Mouse (Mus musculus) layer of hippocampus, adult 2 months (tissue): Measurements from ENCODE around the gene Serpina12. TPM values are rescaled to one million over a fixed set of nuclear protein-coding genes. Genes with fewer than 3 reads are reported as not detected.

ENCODE experiments used
- DNase-seq, 2 experiments: peaks; one replicate each; pipeline ENCODE4 v3.0.0; 2022; ENCODE audit warnings: low spot score in 2 of 2
- H3K27ac ChIP-seq: fragments of 200-600 bp; 2 replicates; pipeline ENCODE4 v1.8.1; 2022
- H3K4me3 ChIP-seq: fragments of 200-600 bp; 2 replicates; pipeline ENCODE4 v1.8.1; 2022; ENCODE audit warnings: mild to moderate bottlenecking
- CTCF ChIP-seq: fragments of 200-600 bp; conservative IDR thresholded peaks from 2 replicates; pipeline ENCODE4 v1.8.1; 2022; ENCODE audit warnings: antibody characterized with exemption, mild to moderate bottlenecking, moderate library complexity
- total RNA-seq, 2 experiments: library from RNA; stranded (reverse); gene quantifications; 2 replicates each; pipeline ENCODE4 v1.2.3; 2021

Gene Serpina12
- total RNA-seq, 2 experiments from 2014 or later, result 0.13 TPM; not detected in 1

DNA sequence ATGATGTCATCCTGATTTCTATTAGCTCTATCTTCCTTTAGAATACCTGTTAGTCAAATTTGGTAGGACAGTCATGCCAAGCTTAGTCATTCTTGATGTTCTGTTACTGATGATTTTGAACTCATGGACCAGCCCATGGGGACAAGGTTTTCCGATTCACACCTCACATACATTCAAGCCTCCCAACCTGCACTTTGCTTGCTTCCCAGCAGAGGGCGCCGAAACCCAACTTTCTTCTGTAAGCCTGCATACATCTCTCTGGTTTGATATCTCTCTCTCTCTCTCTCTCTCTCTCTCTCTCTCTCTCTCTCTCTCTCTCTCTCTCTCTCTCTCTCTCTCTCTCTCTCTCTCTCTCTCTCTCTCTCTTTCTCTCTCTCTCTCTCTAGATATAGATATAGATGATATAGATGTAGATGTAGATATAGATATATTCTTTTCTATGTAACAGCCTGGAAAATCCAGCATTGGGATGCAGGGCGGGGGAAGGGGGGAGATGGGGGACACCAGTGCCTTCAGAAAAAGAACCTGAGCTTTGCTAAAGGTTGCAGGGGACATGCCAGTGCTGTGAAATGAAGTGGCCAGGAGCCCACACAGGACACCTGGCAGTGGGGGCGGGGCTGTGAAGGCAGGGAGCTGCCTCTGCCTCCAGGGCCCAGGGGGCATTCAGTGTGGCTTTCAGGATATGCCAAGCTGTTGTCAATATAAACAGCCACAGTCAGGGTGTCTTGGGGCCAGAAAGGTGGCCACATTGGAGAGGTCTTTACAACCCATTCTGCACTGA lies 48.8 kb downstream of the Serpina12 start:
- H3K4me3 ChIP-seq, result no peak overlapping the region
- peak; percentile 78 for TF ChIP-seq CTCF
- H3K27ac ChIP-seq, result no peak overlapping the region
- DNase-seq, result peak; percentile 76 to 81

GRCm38 (mm10) chr12:103992945-103993344 lies 51.3 kb downstream of the Serpina12 start:
- peak; percentile 36 to 45 for DNase-seq
- TF ChIP-seq CTCF, result no peak
- no peak overlapping the region for H3K4me3 ChIP-seq
- H3K27ac ChIP-seq, result no peak overlapping the region; the same call in 1 of the 2 replicates

- TF ChIP-seq CTCF, result no peak
- no peak for DNase-seq
- Histone ChIP-seq H3K27ac (no peak within 1 kb of the TSS), H3K4me3 (no peak within 1 kb of the TSS)
Observed at GRCm38 (mm10) chr12:103989857-103990256, 54.4 kb downstream of the Serpina12 start, which contains the start of gene Serpina11. Gene Serpina11, minus strand, starts transcription at chr12:103989957.

DNA sequence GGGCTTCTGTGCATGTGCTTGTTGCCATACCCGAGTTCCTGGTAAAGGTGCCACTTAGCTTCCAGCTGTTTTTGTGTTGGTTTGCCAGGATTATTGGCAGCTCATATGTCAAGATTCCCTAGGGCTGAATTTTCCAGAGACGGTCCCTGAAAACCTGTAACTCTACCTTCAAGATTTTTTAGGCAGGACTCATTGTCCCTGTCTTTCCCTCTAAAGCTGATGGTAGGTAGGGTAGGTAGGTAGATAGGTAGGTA lies 54.8 kb downstream of the Serpina12 start:
- no peak overlapping the region for H3K27ac ChIP-seq
- no peak overlapping the region for H3K4me3 ChIP-seq
- no peak for DNase-seq
- TF ChIP-seq CTCF, result no peak

- Histone ChIP-seq H3K27ac (no peak overlapping the region), H3K4me3 (no peak overlapping the region)
- DNase-seq, result no peak
- TF ChIP-seq CTCF, result 0 out of 2 replicates have a peak, but pooled peaks have one; percentile 6
Observed at GRCm38 (mm10) chr12:103988754-103989513, 55.3 kb downstream of the Serpina12 start.

DNA sequence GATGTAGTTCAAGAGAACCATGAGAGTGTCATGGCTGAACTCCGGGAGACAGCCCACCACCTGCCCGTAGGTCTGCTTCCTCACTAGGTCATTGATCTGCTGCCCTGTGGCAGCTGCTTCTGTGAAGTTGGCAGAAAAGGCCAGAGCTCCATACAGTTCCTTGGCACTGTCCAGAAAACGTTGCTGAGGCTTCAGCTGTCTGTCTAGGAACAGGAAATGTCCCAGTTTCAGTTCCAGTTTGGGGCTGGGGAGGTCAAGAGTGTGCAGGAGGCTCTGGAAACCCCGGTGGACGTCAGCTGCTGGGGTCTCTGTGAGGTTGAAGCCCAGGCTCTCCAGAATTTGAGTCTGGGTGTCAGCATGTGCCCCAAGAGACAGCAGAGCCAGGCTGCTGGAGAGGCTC lies 58.4 kb downstream of the Serpina12 start:
- no peak for DNase-seq
- Histone ChIP-seq H3K27ac (no peak overlapping the region), H3K4me3 (no peak overlapping the region)
- no peak for TF ChIP-seq CTCF

DNA sequence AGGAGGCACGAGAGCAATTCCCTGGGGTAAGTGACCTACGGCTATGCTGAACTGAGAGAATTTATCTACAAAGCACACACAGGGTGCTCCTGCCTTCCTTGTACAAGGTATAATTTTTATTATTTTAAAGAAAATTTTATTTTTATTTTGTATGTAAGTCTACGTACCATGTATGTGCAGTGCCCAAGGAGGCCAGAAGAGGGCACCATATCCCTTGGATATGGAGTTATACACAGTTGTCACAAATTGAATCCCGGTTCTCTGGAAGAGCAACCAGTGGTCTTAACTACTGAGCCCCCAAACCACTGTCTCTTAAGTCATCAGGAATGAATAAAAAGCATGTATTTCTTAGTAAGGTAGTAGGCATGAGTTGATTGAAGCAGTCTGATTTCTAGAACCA lies 59.3 kb downstream of the Serpina12 start:
- Histone ChIP-seq H3K4me3 (no peak overlapping the region), H3K27ac (no peak overlapping the region)
- peak; percentile 91 for TF ChIP-seq CTCF
- DNase-seq, result peak in 1 of 2 experiments; percentile 78

- Histone ChIP-seq H3K4me3 (no peak overlapping the region), H3K27ac (peak overlapping the region; percentile 92)
- peak in 1 of 2 experiments; percentile 67 for DNase-seq
- TF ChIP-seq CTCF, result no peak
Observed at GRCm38 (mm10) chr12:103981646-103982360, 62.4 kb downstream of the Serpina12 start.

Other genes starting within 250 kb of the Serpina12 start
- not detected for gene Serpina1b, start 214.1 kb downstream of the Serpina12 start, total RNA-seq
- not detected for gene Serpina1a, start 180.9 kb downstream of the Serpina12 start, total RNA-seq
- not detected for gene Serpina1c, start 139.6 kb downstream of the Serpina12 start, total RNA-seq
- gene Serpina1e, start 85.5 kb downstream of the Serpina12 start, total RNA-seq, result not detected
- gene Serpina11, start 54.5 kb downstream of the Serpina12 start, total RNA-seq, result not detected
- gene Serpina9, start 30.7 kb downstream of the Serpina12 start, total RNA-seq, result not detected
- not detected for gene Serpina5, start 56.7 kb upstream of the Serpina12 start, total RNA-seq
- gene Serpina3a, start 68.3 kb upstream of the Serpina12 start, total RNA-seq, result not detected
- gene Serpina3b, start 83.6 kb upstream of the Serpina12 start, total RNA-seq, result not detected
- gene Serpina3c, start 109.4 kb upstream of the Serpina12 start, total RNA-seq, result under 1 TPM; 0.23 to 0.37 TPM
- gene Serpina3f, start 170.1 kb upstream of the Serpina12 start, total RNA-seq, result not detected
- gene Serpina3g, start 191.8 kb upstream of the Serpina12 start, total RNA-seq, result 1 to 10 TPM; 1.1 to 1.4 TPM
- gene Serpina3i, start 218.7 kb upstream of the Serpina12 start, total RNA-seq, result 1 to 10 TPM in 1 of 2 experiments, not detected in 1; 1.5 TPM